Mouse (Mus musculus): ENCODE results near the gene Cx3cr1. TPM values are rescaled to one million over a fixed set of nuclear protein-coding genes. Genes with fewer than 3 reads are reported as not detected.

Gene Cx3cr1
- polyA plus RNA-seq, 1 experiment from 2014 or later, result 3.9 TPM

DNA sequence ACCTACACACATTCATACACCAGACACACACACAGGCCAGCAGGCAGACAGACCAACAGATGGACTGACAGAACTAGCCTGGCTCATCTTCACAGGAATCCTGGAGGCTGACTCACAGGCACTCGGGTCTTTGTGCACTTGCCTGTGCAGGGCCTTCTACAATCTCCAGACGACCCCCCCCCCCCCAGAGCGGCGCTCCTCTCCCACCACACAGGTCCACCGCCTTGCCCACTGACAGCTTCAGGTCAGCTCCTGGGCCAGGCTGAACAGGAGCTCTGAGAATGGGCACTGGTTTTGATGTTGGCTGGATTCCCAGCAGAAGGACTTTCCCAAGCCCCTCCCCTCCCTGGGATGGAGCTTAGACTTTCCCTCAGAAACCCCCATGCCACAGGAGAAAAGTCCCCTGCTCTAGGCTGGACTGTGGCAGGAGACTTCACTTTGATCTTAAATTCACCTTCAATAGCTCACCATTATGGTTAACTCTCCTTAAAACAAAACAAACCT lies 92.1 kb downstream of the Cx3cr1 start:
- Histone ChIP-seq H3K36me3 (ENCODE audit: control insufficient read depth, insufficient read depth, low read length) (no peaks in the 10 kb centered on the region), H3K27ac (ENCODE audit: low read depth, low read length) (no peak overlapping the region), H3K4me2 (ENCODE audit: low read depth, low read length, severe bottlenecking) (no peak overlapping the region), H3K4me3 (ENCODE audit: low read depth, low read length) (no peak overlapping the region), H3K9me3 (ENCODE audit: control insufficient read depth, low read length) (no peaks in the 10 kb centered on the region), H3K9ac (ENCODE audit: low read length) (no peak overlapping the region), H3K27me3 (ENCODE audit: control insufficient read depth, insufficient read depth, low read length) (no peaks in the 10 kb centered on the region; the same call in 1 of the 2 replicates), H3K4me1 (replicated peaks; ENCODE audit: control insufficient read depth, insufficient read depth, low read length) (peaks cover 24% of the 10 kb centered on the region)
- ATAC-seq (replicated peaks; ENCODE audit: low FRiP score), result no peak
- no peak for DNase-seq (ENCODE audit: low spot score)
- WGBS, result 63% methylated on average over 5 of the region's 5 CpGs

DNA sequence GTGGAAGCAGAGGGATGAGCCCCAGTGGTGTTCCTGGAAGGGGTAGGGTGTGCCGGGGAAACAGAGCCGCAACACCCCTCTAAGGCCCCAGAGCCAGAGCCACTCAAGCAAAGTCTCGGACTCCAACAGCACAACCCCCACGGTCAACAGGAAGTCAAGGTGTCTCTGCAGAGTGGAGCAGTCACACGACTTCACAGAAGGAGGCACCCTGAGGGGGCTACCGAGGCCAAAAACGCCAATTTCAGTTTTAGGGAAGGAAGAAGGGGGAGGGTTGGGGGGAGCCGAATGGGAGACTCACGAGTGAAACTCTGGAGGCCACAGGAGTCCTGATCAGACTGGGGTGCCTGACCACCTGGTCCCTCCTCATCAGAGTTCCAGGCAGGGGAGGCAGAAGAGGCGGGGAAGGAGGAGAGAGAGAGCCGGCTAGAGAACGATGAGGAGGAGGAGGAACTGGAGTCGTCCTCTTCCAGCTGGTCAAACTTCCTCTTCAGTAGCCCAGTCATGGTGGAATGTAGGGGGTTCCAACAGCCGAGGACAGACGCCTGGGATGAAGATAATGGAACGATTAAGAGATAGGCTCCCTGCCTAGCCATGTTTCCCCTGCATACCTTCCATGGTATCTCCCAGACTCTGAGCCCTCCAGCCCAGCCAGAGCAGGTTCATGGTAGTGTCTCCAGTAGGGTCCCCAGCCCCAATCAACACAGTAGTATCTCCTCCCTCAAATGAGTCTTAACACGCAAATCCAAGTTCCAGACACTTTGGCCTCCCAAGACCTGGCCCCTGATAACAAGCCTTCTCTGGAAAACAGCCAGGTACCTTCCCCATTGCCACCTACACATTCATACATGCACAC lies 92.7 kb downstream of the Cx3cr1 start:
- H3K4me3 ChIP-seq (ENCODE audit: low read depth, low read length), result no peak overlapping the region
- H3K27ac ChIP-seq (ENCODE audit: low read depth, low read length), result no peak overlapping the region
- H3K9me3 ChIP-seq (ENCODE audit: control insufficient read depth, low read length), result no peaks in the 10 kb centered on the region
- H3K27me3 ChIP-seq (ENCODE audit: control insufficient read depth, insufficient read depth, low read length), result no peaks in the 10 kb centered on the region
- peaks cover 17% of the 10 kb centered on the region for H3K4me1 ChIP-seq (replicated peaks; ENCODE audit: control insufficient read depth, insufficient read depth, low read length)
- ATAC-seq (replicated peaks; ENCODE audit: low FRiP score) (no peak), DNase-seq (ENCODE audit: low spot score) (no peak)
- no peaks in the 10 kb centered on the region for H3K36me3 ChIP-seq (ENCODE audit: control insufficient read depth, insufficient read depth, low read length)
- no peak overlapping the region for H3K9ac ChIP-seq (ENCODE audit: low read length)
- WGBS, result 68% methylated on average over 17 of the region's 17 CpGs
- no peak overlapping the region for H3K4me2 ChIP-seq (ENCODE audit: low read depth, low read length, severe bottlenecking)

DNA sequence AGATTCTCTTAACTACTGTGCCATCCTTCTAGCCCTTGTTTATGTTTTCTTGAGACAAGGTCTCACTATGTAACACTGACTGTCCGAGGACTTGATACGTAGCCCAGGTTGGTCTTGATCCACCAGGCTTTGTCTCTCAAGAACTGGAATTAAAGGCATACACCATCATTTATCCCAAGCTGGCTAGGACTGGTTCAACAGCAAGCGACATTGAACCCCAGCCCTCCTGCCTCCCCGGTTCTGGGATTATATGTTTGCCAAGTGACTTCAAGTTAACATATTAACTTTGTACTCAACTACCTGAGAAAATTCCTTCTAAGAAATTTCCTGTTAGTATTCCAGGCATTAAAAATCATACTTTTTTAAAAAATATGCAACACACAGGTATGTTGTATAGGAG lies 94.4 kb downstream of the Cx3cr1 start:
- Histone ChIP-seq H3K36me3 (ENCODE audit: control insufficient read depth, insufficient read depth, low read length) (no peaks in the 10 kb centered on the region), H3K9me3 (ENCODE audit: control insufficient read depth, low read length) (no peaks in the 10 kb centered on the region), H3K4me2 (ENCODE audit: low read depth, low read length, severe bottlenecking) (no peak overlapping the region), H3K27ac (ENCODE audit: low read depth, low read length) (no peak overlapping the region), H3K27me3 (ENCODE audit: control insufficient read depth, insufficient read depth, low read length) (no peaks in the 10 kb centered on the region), H3K9ac (ENCODE audit: low read length) (no peak overlapping the region), H3K4me3 (ENCODE audit: low read depth, low read length) (no peak overlapping the region), H3K4me1 (replicated peaks; ENCODE audit: control insufficient read depth, insufficient read depth, low read length) (peaks cover 2% of the 10 kb centered on the region; the same call in 1 of the 2 replicates)
- WGBS, result 98% methylated on average over 4 of the region's 4 CpGs
- ATAC-seq (replicated peaks; ENCODE audit: low FRiP score) (no peak), DNase-seq (ENCODE audit: low spot score) (no peak)

DNA sequence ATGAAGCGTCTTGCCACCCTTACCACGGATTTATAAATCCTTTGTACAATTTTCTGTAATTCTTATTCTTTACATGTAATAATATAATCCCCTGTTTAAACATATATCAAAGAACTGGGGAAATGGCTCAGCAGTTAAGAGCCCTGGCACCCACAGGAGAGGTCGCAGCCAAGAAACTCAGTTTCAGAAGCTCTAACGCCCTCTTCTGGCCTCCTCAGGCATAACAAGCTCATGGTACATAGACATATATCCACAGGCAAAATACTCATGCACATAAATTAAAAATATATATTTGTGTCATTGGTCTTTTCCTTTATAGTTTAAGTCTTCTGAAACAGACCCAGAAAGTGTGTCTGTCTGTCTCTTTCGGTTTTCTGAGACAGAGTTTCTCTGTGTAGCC lies 95.1 kb downstream of the Cx3cr1 start:
- DNase-seq (ENCODE audit: low spot score), result no peak
- peaks cover 2% of the 10 kb centered on the region; the same call in 1 of the 2 replicates for H3K4me1 ChIP-seq (replicated peaks; ENCODE audit: control insufficient read depth, insufficient read depth, low read length)
- no peak for ATAC-seq (replicated peaks; ENCODE audit: low FRiP score)
- no peak overlapping the region for H3K4me2 ChIP-seq (ENCODE audit: low read depth, low read length, severe bottlenecking)
- no peaks in the 10 kb centered on the region for H3K27me3 ChIP-seq (ENCODE audit: control insufficient read depth, insufficient read depth, low read length)
- WGBS, result 85% methylated on average over 5 of the region's 5 CpGs
- H3K36me3 ChIP-seq (ENCODE audit: control insufficient read depth, insufficient read depth, low read length), result no peaks in the 10 kb centered on the region
- H3K9ac ChIP-seq (ENCODE audit: low read length), result no peak overlapping the region
- no peaks in the 10 kb centered on the region for H3K9me3 ChIP-seq (ENCODE audit: control insufficient read depth, low read length)
- no peak overlapping the region for H3K27ac ChIP-seq (ENCODE audit: low read depth, low read length)
- no peak overlapping the region for H3K4me3 ChIP-seq (ENCODE audit: low read depth, low read length)

DNA sequence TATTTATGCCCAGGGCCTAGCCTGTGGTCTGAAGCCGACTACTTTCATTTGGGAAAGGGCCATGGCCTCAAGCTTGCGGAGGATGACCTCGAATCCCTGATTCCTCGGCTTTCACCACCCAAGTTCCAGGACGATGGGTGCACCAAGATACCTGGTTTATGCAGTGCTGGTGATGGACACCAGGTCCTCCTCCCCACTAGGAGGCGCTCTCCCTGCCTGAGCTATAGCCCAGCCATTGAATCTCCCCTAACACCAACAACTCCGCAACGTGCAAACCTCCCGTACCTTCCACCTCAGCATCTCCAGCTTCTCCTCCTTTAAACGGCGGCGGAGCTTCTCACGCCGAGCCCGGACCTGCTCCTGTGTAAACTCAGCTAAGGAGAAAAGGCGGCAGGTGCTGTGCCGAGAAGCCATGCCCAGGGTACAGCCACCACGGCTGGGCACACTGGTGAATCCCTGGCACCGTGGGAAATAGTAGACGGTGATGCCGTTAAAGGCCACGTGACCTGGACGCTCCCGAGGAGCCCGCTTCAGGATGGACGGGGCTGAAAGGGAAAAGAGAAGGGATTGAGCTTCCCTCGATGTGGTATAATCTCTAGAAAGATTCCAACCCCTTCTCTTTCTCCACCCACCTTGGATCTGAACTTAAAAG lies 95.7 kb downstream of the Cx3cr1 start:
- no peak overlapping the region for H3K4me3 ChIP-seq (ENCODE audit: low read depth, low read length)
- H3K4me2 ChIP-seq (ENCODE audit: low read depth, low read length, severe bottlenecking), result no peak overlapping the region
- no peaks in the 10 kb centered on the region for H3K36me3 ChIP-seq (ENCODE audit: control insufficient read depth, insufficient read depth, low read length)
- H3K9ac ChIP-seq (ENCODE audit: low read length), result no peak overlapping the region
- no peaks in the 10 kb centered on the region for H3K27me3 ChIP-seq (ENCODE audit: control insufficient read depth, insufficient read depth, low read length)
- no peak for DNase-seq (ENCODE audit: low spot score)
- ATAC-seq (replicated peaks; ENCODE audit: low FRiP score), result no peak
- no peaks in the 10 kb centered on the region for H3K9me3 ChIP-seq (ENCODE audit: control insufficient read depth, low read length)
- WGBS, result 87% methylated on average over 27 of the region's 27 CpGs
- no peaks in the 10 kb centered on the region; the same call in 1 of the 2 replicates for H3K4me1 ChIP-seq (replicated peaks; ENCODE audit: control insufficient read depth, insufficient read depth, low read length)
- no peak overlapping the region for H3K27ac ChIP-seq (ENCODE audit: low read depth, low read length)

DNA sequence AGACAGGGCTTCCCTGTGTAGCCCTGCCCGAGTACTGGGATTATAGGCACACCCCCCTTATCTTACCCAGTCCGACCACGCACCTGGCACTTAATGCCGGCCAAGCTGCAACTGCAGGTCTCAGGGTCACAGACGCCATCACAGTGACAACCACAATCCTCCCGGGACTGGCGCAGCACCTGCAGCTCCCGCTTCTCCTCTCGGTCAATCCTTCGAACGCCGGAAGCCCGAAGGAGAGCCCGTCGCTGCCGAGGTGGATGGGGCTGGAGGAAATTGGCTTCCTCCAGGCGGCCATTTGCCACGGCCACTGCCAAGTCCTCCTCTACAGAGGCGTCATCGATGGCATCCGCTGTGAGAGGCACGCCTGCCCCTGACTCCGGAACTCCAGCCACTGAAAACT lies 96.4 kb downstream of the Cx3cr1 start:
- Histone ChIP-seq H3K27me3 (ENCODE audit: control insufficient read depth, insufficient read depth, low read length) (no peaks in the 10 kb centered on the region), H3K9me3 (ENCODE audit: control insufficient read depth, low read length) (no peaks in the 10 kb centered on the region), H3K4me2 (ENCODE audit: low read depth, low read length, severe bottlenecking) (no peak overlapping the region), H3K9ac (ENCODE audit: low read length) (no peak overlapping the region), H3K4me1 (replicated peaks; ENCODE audit: control insufficient read depth, insufficient read depth, low read length) (no peaks in the 10 kb centered on the region; the same call in 1 of the 2 replicates), H3K36me3 (ENCODE audit: control insufficient read depth, insufficient read depth, low read length) (no peaks in the 10 kb centered on the region), H3K4me3 (ENCODE audit: low read depth, low read length) (no peak overlapping the region), H3K27ac (ENCODE audit: low read depth, low read length) (no peak overlapping the region)
- no peak for ATAC-seq (replicated peaks; ENCODE audit: low FRiP score)
- WGBS, result 97% methylated on average over 23 of the region's 23 CpGs
- no peak for DNase-seq (ENCODE audit: low spot score)

DNA sequence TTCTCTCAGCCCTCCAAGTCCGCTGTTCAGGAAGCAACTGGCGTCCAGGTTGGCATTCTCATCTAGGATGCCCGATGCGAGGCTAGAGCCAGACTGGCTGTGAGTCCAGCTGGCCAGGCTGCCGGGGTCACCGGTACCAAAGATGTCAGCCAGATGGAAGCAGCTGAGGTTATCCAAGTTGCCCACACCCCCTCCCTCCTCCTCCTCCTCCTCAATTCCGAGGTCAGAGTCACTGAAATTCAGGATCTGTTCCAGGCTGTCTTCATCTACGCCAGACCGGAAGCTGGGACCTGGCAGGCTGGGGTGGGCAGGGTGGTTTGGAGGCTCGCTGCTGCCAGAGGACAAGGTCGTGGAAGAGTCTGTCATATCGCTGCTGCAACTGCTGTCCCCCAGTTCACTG lies 97.1 kb downstream of the Cx3cr1 start:
- 93% methylated on average over 12 of the region's 12 CpGs for WGBS
- H3K27me3 ChIP-seq (ENCODE audit: control insufficient read depth, insufficient read depth, low read length), result no peaks in the 10 kb centered on the region
- ATAC-seq (replicated peaks; ENCODE audit: low FRiP score) (no peak), DNase-seq (ENCODE audit: low spot score) (no peak)
- H3K9ac ChIP-seq (ENCODE audit: low read length), result no peak overlapping the region
- H3K36me3 ChIP-seq (ENCODE audit: control insufficient read depth, insufficient read depth, low read length), result no peaks in the 10 kb centered on the region
- H3K4me2 ChIP-seq (ENCODE audit: low read depth, low read length, severe bottlenecking), result no peak overlapping the region
- H3K27ac ChIP-seq (ENCODE audit: low read depth, low read length), result no peak overlapping the region
- no peaks in the 10 kb centered on the region for H3K9me3 ChIP-seq (ENCODE audit: control insufficient read depth, low read length)
- H3K4me3 ChIP-seq (ENCODE audit: low read depth, low read length), result no peak overlapping the region
- no peaks in the 10 kb centered on the region; the same call in 1 of the 2 replicates for H3K4me1 ChIP-seq (replicated peaks; ENCODE audit: control insufficient read depth, insufficient read depth, low read length)

DNA sequence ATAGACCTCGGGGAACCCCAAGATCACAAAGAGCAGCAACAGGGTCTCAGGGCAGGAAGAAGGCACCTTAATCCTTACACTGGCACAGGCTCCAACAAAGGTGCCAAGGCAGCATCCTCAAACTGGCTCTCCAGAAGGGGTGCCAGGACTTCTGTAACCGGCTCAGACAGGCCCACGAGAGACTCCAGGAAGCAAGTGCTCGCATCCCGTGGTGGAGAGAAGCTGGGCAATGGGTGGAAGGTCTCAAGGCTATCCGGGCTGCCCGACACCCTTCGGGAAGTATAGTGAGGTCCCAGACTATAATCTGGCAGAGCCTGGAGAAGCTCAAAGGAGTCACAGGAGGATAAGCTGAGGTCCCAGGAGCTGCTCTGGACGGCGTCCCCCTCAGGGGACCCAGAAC lies 97.5 kb downstream of the Cx3cr1 start:
- no peak for DNase-seq (ENCODE audit: low spot score)
- Histone ChIP-seq H3K9ac (ENCODE audit: low read length) (no peak overlapping the region), H3K27ac (ENCODE audit: low read depth, low read length) (no peak overlapping the region), H3K9me3 (ENCODE audit: control insufficient read depth, low read length) (no peaks in the 10 kb centered on the region), H3K36me3 (ENCODE audit: control insufficient read depth, insufficient read depth, low read length) (no peaks in the 10 kb centered on the region), H3K4me1 (replicated peaks; ENCODE audit: control insufficient read depth, insufficient read depth, low read length) (no peaks in the 10 kb centered on the region), H3K4me3 (ENCODE audit: low read depth, low read length) (no peak overlapping the region), H3K27me3 (ENCODE audit: control insufficient read depth, insufficient read depth, low read length) (no peaks in the 10 kb centered on the region), H3K4me2 (ENCODE audit: low read depth, low read length, severe bottlenecking) (no peak overlapping the region)
- ATAC-seq (replicated peaks; ENCODE audit: low FRiP score), result no peak
- WGBS, result 94% methylated on average over 10 of the region's 10 CpGs
